Mouse (Mus musculus) ES-Bruce4 (cell line): Measurements from ENCODE around the gene Mapk8.

ENCODE experiments used
- CTCF ChIP-seq: IDR thresholded peaks from one replicate; pipeline ENCODE4 v1.8.1; 2011; ENCODE audit warnings: low read depth, low read length
- EP300 ChIP-seq: IDR thresholded peaks from 2 replicates; pipeline ENCODE4 v1.6.1; 2011; ENCODE audit warnings: low read depth, low read length; ENCODE audit not compliant: insufficient read depth
- POLR2A ChIP-seq: IDR thresholded peaks from one replicate; pipeline ENCODE4 v1.8.1; 2011; ENCODE audit warnings: low read length; ENCODE audit not compliant: insufficient read depth

DNA sequence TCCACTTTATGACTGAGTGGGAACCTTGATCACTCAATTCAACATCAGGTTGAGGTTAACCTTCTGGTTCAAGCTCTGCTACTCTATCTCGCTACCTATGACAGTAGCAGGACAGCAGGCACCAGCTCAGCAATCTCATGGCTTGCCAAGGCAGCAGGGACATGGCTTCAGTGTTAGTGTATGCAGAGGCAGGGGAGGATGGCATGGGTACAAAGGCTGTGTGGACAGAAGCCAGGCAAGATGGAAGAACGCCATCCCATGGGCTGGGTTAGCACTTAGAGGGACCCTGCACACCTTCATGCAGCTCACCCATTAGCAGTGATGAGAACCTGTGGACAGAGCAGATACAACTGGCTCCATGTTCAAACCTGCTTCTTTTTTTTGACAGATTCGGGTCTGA, 69.7 kb downstream of the Mapk8 start:
- TF ChIP-seq POLR2A (no peak), CTCF (no peak), EP300 (no peak)
